Mouse (Mus musculus) C2C12 (cell line): ENCODE results near the gene Dnmt3l.

Experiments
- CTCF ChIP-seq: IDR thresholded peaks from one replicate; pipeline ENCODE4 v1.5.1; 2011; ENCODE audit not compliant: control insufficient read depth, insufficient read depth, insufficient read length
- MAX ChIP-seq: IDR thresholded peaks from one replicate; pipeline ENCODE4 v1.6.1; 2011; ENCODE audit warnings: mild to moderate bottlenecking, control low read depth

DNA sequence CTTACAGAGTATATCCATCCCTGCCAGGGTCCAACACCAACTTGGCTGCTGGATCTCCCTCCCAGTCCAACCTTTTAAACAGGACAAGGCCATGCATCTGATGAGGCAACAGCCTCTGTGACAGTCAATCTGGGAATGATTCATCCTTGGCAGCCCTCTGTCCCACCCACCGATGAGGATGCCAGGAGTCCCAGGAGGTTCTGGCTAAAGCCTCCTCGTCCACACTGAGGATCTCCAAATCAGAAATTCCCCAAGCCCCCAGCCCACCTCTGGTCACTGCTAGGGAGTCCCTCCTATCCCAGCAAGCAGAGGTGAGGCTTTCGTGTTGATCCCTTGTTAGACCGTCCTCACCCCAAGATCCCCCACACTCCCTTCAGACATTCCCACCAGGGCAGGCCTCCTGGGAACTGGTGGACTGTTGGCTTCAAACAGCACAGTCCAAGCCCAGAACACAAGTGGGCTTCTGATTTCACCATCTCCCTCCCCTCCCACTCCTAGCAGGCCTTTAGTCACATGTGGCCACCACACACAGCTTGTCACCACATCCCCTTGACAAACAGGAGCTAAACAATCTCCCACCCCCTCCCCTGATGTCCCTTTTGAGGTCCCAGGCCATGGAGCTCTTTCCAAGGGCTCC is 38.3 kb downstream of the Dnmt3l start:
- TF ChIP-seq MAX = no peak
- no peak for TF ChIP-seq CTCF
